Mouse (Mus musculus) spleen, adult 2 months (tissue): ENCODE data around the gene Cd28.

Experiments used
- CTCF ChIP-seq: fragments of 200-500 bp; IDR thresholded peaks from 2 replicates; pipeline ENCODE4 v1.5.1; 2011; ENCODE audit warnings: mild to moderate bottlenecking, inconsistent platforms; ENCODE audit not compliant: insufficient read depth, insufficient read length, insufficient replicate concordance; ENCODE audit errors: extremely low read depth
- POLR2A ChIP-seq: fragments of 200-500 bp; IDR thresholded peaks from 2 replicates; pipeline ENCODE4 v1.6.1; 2011; ENCODE audit warnings: low read depth, low read length, inconsistent platforms

DNA sequence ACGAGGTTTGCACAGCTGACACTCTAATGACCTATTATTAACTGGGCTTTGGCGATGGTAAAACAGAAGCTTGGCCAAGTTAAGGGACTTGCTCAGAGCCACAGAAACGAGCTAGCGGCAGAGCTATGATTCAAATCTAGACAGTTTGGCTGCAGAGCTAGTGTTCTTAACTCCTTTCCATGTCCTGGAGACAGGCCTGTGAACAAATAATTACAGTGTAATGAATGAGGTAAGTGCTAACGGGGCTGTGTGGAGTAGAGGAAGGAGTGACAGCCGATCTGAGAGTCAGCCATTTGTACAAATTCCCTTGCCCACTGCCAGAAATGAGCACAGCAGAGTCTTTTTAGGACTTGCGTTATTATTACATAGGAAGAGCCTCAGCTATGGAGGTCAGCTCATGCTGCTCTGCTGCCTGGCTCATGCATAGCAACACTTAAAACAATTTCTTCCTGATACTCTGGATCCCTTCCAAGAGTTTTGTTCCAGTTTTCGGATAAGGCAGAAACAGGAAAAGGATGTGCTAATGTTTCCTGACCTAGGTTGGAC, 876 bp upstream of the Cd28 start:
- TF ChIP-seq CTCF, result no peak
- TF ChIP-seq POLR2A, result no peak
